Mouse (Mus musculus): ENCODE measurements around the gene Rab3il1. TPM values are rescaled to one million over a fixed set of nuclear protein-coding genes. Genes with fewer than 3 reads are reported as not detected.

Rab3il1 gene
- total and polyA plus RNA-seq, 3 experiments, result 0.04 TPM; not detected in 2

DNA sequence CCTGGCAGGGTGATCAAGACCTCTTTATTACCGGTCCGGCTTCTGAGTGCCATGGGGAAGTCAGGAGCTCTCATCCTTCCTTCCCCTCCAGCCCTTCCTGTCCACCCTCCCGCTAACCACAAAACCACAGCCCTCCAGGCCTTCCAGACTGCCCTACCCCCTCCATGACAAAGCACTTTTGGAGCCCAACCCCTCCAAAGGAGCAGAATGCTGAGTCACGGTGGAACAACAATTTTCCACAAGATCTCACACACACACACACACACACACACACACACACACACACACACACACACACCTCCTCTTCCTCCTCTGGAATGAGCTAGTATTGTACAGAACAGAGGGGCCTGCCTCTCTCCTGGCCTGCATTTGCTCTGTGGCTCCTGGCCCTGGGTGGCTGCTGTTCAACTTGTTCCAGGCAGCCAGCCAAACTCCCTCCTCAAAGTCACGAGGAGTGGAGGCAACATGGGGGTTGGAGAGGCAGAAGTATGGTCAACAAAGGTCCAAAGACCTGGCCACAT is 23.0 kb upstream of the Rab3il1 start:
- H3K79me2 ChIP-seq (replicated peaks; ENCODE audit: control insufficient read depth, extremely low read depth, insufficient read depth, poor library complexity, severe bottlenecking), result peaks cover 9% of the 10 kb centered on the region
- TF ChIP-seq CHD2 (IDR thresholded peaks at IDR 0.05; ENCODE audit: low read length) (peak; percentile 2; the same call in 1 of the 2 replicates), SMC3 (IDR thresholded peaks at IDR 0.05; ENCODE audit: low read depth, low read length) (no peak), USF2 (conservative IDR thresholded peaks at IDR 0.05; ENCODE audit: low read depth, low read length) (no peak), ETS1 (conservative IDR thresholded peaks at IDR 0.05; ENCODE audit: low read depth, low read length) (peak; percentile 43; the same call in 1 of the 2 replicates), GABPA (IDR thresholded peaks at IDR 0.05; ENCODE audit: insufficient replicate concordance, low read depth, low read length) (0 out of 2 replicates have a peak, but pooled peaks have one; percentile 7), MAFK (IDR thresholded peaks at IDR 0.05; ENCODE audit: insufficient replicate concordance, low read length) (peak; percentile 96), ZKSCAN1 (IDR thresholded peaks at IDR 0.05; ENCODE audit: borderline replicate concordance, low read depth, low read length) (no peak), MXI1 (IDR thresholded peaks at IDR 0.05; ENCODE audit: low read depth, low read length) (0 out of 2 replicates have a peak, but pooled peaks have one; percentile 26), TCF12 (IDR thresholded peaks at IDR 0.05; ENCODE audit: low read depth, low read length) (no peak)
- H3K27me3 ChIP-seq (replicated peaks), result no peaks in the 10 kb centered on the region
- H3K4me2 ChIP-seq (ENCODE audit: insufficient read depth, low read depth, poor library complexity, severe bottlenecking), result peak overlapping the region; percentile 32; the same call in 1 of the 2 replicates
- peak; percentile 58 for DNase-seq (ENCODE audit: extremely low read depth)
- peaks cover 28 to 63% of the 10 kb centered on the region in 2 experiments for H3K4me1 ChIP-seq (ENCODE audit: control insufficient read depth in 1 of 2, insufficient read depth in 2 of 2)
- dilution Hi-C loops (cut with MboI; ENCODE audit: extremely low pct_ligation_motif_present, extremely low pct_unique_long_range_greater_than_20kb, low sequenced_read_pairs) (no loop called here), in situ Hi-C loops (cut with MboI; ENCODE audit: low pct_ligation_motif_present, low pct_unique_long_range_greater_than_20kb, low sequenced_read_pairs) (no loop called here)
- peaks cover 0 to 4% of the 10 kb centered on the region in 2 experiments for H3K36me3 ChIP-seq (replicated peaks in 1 of 2; ENCODE audit: control insufficient read depth in 1 of 2, insufficient read depth in 1 of 2, low read length in 1 of 2)
- H3K9me3 ChIP-seq (replicated peaks; ENCODE audit: low read length), result no peaks in the 10 kb centered on the region
- peak overlapping the region; percentile 25 for H3K27ac ChIP-seq (ENCODE audit: insufficient read depth, low read depth)
- H3K4me3 ChIP-seq (replicated peaks in 1 of 3; ENCODE audit: low read depth in 2 of 3, low read length in 2 of 3, poor library complexity in 1 of 3), result no peak overlapping the region
- H3K9ac ChIP-seq (ENCODE audit: insufficient read depth, low read depth), result peak overlapping the region; percentile 28; the same call in 1 of the 2 replicates

DNA sequence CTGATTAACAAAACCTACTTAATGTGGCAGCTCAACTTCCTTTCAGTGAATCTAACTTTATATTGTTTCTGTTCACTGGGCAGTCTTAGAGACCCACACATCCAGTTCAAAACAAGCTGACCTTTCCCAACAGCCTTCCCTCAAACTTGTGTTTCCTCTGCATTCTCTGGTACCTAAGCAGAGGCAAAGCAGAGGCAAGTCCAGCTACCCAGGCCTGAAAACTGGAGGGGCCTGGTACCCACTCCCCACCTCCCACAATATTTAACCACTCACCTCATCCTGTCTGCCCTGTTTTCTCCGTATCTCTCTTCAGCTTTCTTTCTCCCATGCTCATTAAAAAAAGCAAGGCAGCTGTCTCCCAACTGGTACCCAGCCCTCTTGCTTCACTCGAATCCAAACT is 22.3 kb upstream of the Rab3il1 start:
- Histone ChIP-seq H3K9ac (ENCODE audit: insufficient read depth, low read depth) (no peak overlapping the region), H3K4me2 (ENCODE audit: insufficient read depth, low read depth, poor library complexity, severe bottlenecking) (no peak overlapping the region), H3K4me1 (ENCODE audit: control insufficient read depth in 1 of 2, insufficient read depth in 2 of 2) (peaks cover 28 to 63% of the 10 kb centered on the region in 2 experiments), H3K36me3 (replicated peaks in 1 of 2; ENCODE audit: control insufficient read depth in 1 of 2, insufficient read depth in 1 of 2, low read length in 1 of 2) (peaks cover 4 to 11% of the 10 kb centered on the region in 2 experiments), H3K27ac (ENCODE audit: insufficient read depth, low read depth) (peak overlapping the region; percentile 25; the same call in 1 of the 2 replicates), H3K4me3 (replicated peaks in 1 of 3; ENCODE audit: low read depth in 2 of 3, low read length in 2 of 3, poor library complexity in 1 of 3) (no peak overlapping the region), H3K9me3 (replicated peaks; ENCODE audit: low read length) (no peaks in the 10 kb centered on the region), H3K79me2 (replicated peaks; ENCODE audit: control insufficient read depth, extremely low read depth, insufficient read depth, poor library complexity, severe bottlenecking) (peaks cover 16% of the 10 kb centered on the region), H3K27me3 (replicated peaks) (no peaks in the 10 kb centered on the region)
- TF ChIP-seq ZKSCAN1 (IDR thresholded peaks at IDR 0.05; ENCODE audit: borderline replicate concordance, low read depth, low read length) (no peak), ZMIZ1 (IDR thresholded peaks at IDR 0.05; ENCODE audit: low read depth, low read length) (no peak), MAFK (IDR thresholded peaks at IDR 0.05; ENCODE audit: insufficient replicate concordance, low read length) (no peak), TCF12 (IDR thresholded peaks at IDR 0.05; ENCODE audit: low read depth, low read length) (no peak), HCFC1 (IDR thresholded peaks at IDR 0.05; ENCODE audit: low read depth, low read length) (no peak), NRF1 (IDR thresholded peaks at IDR 0.05; ENCODE audit: low read depth, low read length) (no peak)
- in situ Hi-C loops (cut with MboI; ENCODE audit: low pct_ligation_motif_present, low pct_unique_long_range_greater_than_20kb, low sequenced_read_pairs) (no loop called here), dilution Hi-C loops (cut with MboI; ENCODE audit: extremely low pct_ligation_motif_present, extremely low pct_unique_long_range_greater_than_20kb, low sequenced_read_pairs) (no loop called here)
- no peak for DNase-seq (ENCODE audit: extremely low read depth)
